Mouse (Mus musculus) forebrain, postnatal 0 days (tissue): ENCODE results near the gene Smad6. TPM values are rescaled to one million over a fixed set of nuclear protein-coding genes. Genes with fewer than 3 reads are reported as not detected.

ENCODE experiments used
- ATAC-seq: fragments of 200-750 bp; cut with Nextera tagmentation; 2 replicates; pipeline ENCODE4 v1.8.0; 2017; ENCODE audit warnings: mild to moderate bottlenecking, moderate library complexity
- DNase-seq: peaks from one replicate; pipeline ENCODE4 v3.0.0-alpha.2; 2015
- H3K27ac ChIP-seq: fragments of 300-500 bp; sonication (generic); 2 replicates; pipeline ENCODE4 v1.5.1; 2014; ENCODE audit warnings: low read depth, mild to moderate bottlenecking, antibody characterized with exemption, low read length, moderate library complexity, mixed read lengths
- H3K27me3 ChIP-seq: fragments of 300-500 bp; sonication (generic); 2 replicates; pipeline ENCODE4 v1.6.1; 2014; ENCODE audit warnings: mild to moderate bottlenecking, low read length, mixed read lengths; ENCODE audit not compliant: insufficient read depth
- H3K36me3 ChIP-seq: fragments of 300-500 bp; sonication (generic); 2 replicates; pipeline ENCODE4 v1.6.1; 2014; ENCODE audit warnings: mild to moderate bottlenecking, moderate library complexity; ENCODE audit not compliant: insufficient read depth
- H3K4me1 ChIP-seq: fragments of 300-500 bp; sonication (generic); 2 replicates; pipeline ENCODE4 v1.6.1; 2014; ENCODE audit warnings: antibody characterized with exemption; ENCODE audit not compliant: insufficient read depth
- H3K4me2 ChIP-seq: fragments of 300-500 bp; sonication (generic); 2 replicates; pipeline ENCODE4 v1.6.1; 2014; ENCODE audit warnings: low read depth, mild to moderate bottlenecking, moderate library complexity
- H3K4me3 ChIP-seq: fragments of 300-500 bp; sonication (generic); 2 replicates; pipeline ENCODE4 v1.5.1; 2014; ENCODE audit warnings: low read depth, low read length, mixed read lengths
- H3K9ac ChIP-seq: fragments of 300-500 bp; sonication (generic); 2 replicates; pipeline ENCODE4 v1.6.1; 2014; ENCODE audit warnings: mild to moderate bottlenecking
- H3K9me3 ChIP-seq: fragments of 300-500 bp; sonication (generic); 2 replicates; pipeline ENCODE4 v1.6.1; 2016; ENCODE audit warnings: low read length
- CTCF ChIP-seq: sonication (generic); IDR thresholded peaks from 2 replicates; pipeline ENCODE4 v1.5.1; 2016; ENCODE audit warnings: antibody characterized with exemption, control low read depth, low read depth
- WGBS: fragments of 180-500 bp; shearing (Covaris S2); extraction: QIAGEN DNeasy Blood & Tissue Kit; methylation state at CpG from one replicate; pipeline ENCODE4 v1.1.7; 2014; 5-methylcytosine and 5-hydroxymethylcytosine counted together
- polyA plus RNA-seq: library from polyadenylated mRNA; unstranded; fragments of >200 nt; fragmentation: Nextera tagmentation; extraction: Ambion mirVana; gene quantifications from 2 replicates; pipeline ENCODE4 v1.2.1, GENCODE M21; 2015
- total RNA-seq: library from RNA; depleted of rRNA; stranded (reverse); fragments of >200 nt; gene quantifications from 2 replicates; pipeline ENCODE4 v1.2.3, GENCODE M21; 2014

The Smad6 gene
- total and polyA plus RNA-seq, 2 experiments from 2014 or later: 1.5 to 7.5 TPM

DNA sequence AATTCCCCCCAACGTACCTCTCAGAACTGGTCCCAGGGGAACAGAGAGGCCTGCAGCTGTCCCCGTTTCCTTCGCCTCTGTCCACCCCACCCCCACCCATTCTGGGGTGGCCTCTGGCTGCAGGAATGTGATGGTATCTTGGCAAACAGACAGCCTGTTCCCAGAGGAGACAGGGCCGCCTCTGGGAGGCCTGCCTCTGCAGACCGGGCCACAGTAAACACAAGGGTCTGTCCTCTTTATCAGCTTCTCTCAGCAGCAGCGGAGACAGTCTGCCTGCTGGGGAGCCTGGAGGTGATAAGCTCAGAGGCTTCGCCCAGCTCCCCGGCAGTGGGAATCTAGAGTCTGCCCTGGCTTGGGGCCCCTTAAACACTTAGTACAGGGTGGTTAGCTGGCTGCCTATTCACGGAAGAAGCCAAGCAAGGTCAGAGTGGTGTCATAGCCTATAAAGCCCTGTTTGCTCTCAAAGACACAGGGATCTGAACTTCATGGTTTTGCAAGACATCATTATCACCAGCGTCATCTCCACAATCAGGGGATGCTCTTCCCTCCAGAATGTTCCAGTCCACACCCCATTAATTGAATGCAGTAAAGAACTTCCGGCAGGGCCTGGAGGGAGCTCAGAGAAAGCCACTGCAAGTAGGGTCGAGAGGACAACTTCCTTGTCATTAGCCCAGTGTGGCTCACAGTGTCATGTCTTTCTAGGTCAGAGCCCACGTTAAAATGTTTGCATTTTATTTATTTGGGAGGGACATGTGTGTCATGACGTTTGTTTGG, 23.4 kb upstream of the Smad6 start:
- Histone ChIP-seq H3K4me2 (no peak overlapping the region), H3K4me3 (no peak overlapping the region), H3K27ac (no peak overlapping the region), H3K36me3 (no peaks in the 10 kb centered on the region), H3K27me3 (no peaks in the 10 kb centered on the region), H3K9me3 (no peaks in the 10 kb centered on the region), H3K4me1 (peaks cover 6% of the 10 kb centered on the region), H3K9ac (no peak overlapping the region)
- WGBS: 35% methylated on average over 14 of the region's 14 CpGs
- no peak for TF ChIP-seq CTCF
- no peak for ATAC-seq
- no peak for DNase-seq

DNA sequence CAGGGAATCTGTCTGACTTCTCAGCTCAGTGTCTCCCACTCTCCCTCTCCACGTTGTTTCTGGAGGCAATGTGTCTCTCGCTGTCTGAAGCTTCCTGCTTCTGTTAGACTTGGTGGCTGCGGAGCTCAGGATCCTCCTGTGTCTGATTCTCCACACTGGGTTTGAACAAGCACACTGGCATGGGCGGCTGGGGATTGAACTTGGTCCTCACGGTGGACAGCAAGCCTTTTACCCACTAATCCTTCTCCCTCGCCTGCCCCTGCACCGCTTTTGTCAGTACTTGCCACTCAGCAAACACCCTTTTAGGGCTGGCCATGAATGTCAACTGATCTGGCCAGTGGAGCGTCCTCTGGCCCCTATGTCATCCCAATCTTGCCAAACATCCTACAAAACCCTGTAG, 22.5 kb upstream of the Smad6 start:
- ATAC-seq: no peak
- Histone ChIP-seq H3K27ac (no peak overlapping the region), H3K9me3 (no peaks in the 10 kb centered on the region), H3K4me1 (no peaks in the 10 kb centered on the region), H3K9ac (no peak overlapping the region), H3K27me3 (no peaks in the 10 kb centered on the region), H3K36me3 (no peaks in the 10 kb centered on the region), H3K4me3 (no peak overlapping the region), H3K4me2 (no peak overlapping the region)
- 74% methylated on average over 8 of the region's 8 CpGs for WGBS
- DNase-seq: no peak
- TF ChIP-seq CTCF: no peak

GRCm38 (mm10) chr9:64042911-64043310, 21.1 kb upstream of the Smad6 start:
- H3K9me3 ChIP-seq: no peaks in the 10 kb centered on the region
- no peaks in the 10 kb centered on the region for H3K4me1 ChIP-seq
- H3K9ac ChIP-seq: no peak overlapping the region
- no peaks in the 10 kb centered on the region for H3K36me3 ChIP-seq
- DNase-seq: no peak
- no peak for ATAC-seq
- H3K27ac ChIP-seq: no peak overlapping the region
- no peak for TF ChIP-seq CTCF
- no peak overlapping the region for H3K4me3 ChIP-seq
- H3K4me2 ChIP-seq: no peak overlapping the region
- 95% methylated on average over 4 of the region's 4 CpGs for WGBS
- no peaks in the 10 kb centered on the region for H3K27me3 ChIP-seq

DNA sequence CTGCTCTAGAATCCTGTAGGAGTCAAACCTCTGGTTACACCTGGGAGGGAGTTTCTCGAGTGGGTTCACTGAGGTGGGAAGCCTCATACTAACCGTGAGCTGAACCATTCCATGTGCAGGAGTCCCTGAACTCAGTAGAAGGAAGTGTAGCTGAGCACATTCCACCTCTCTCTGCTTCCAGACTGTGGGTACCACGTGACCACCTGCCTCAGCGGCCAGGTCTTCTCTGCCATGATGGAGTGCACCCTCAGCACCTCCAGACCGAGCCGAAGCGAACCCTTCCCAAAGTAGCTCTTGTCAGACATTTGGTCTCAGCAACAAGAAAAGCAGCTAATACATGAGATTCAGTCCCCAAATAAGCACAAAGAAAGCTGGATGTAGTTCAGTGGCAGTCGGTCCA, 20.4 kb upstream of the Smad6 start:
- no peak for TF ChIP-seq CTCF
- ATAC-seq (no peak), DNase-seq (no peak)
- Histone ChIP-seq H3K4me3 (no peak overlapping the region), H3K27me3 (no peaks in the 10 kb centered on the region), H3K27ac (no peak overlapping the region), H3K9ac (no peak overlapping the region), H3K36me3 (no peaks in the 10 kb centered on the region), H3K9me3 (no peaks in the 10 kb centered on the region), H3K4me2 (no peak overlapping the region), H3K4me1 (no peaks in the 10 kb centered on the region)
- 88% methylated on average over 8 of the region's 8 CpGs for WGBS

- no peak overlapping the region for H3K27ac ChIP-seq
- TF ChIP-seq CTCF: no peak
- no peak for ATAC-seq
- H3K9me3 ChIP-seq: no peaks in the 10 kb centered on the region
- no peak overlapping the region for H3K4me3 ChIP-seq
- H3K27me3 ChIP-seq: no peaks in the 10 kb centered on the region
- H3K4me1 ChIP-seq: no peaks in the 10 kb centered on the region
- 89% methylated on average over 6 of the region's 6 CpGs for WGBS
- H3K4me2 ChIP-seq: no peak overlapping the region
- no peak overlapping the region for H3K9ac ChIP-seq
- no peaks in the 10 kb centered on the region for H3K36me3 ChIP-seq
- DNase-seq: no peak
Observed at GRCm38 (mm10) chr9:64029908-64030631, 8.2 kb upstream of the Smad6 start.

GRCm38 (mm10) chr9:64025565-64025964, 3.7 kb upstream of the Smad6 start:
- peak; percentile 55 for TF ChIP-seq CTCF
- no peak for DNase-seq

GRCm38 (mm10) chr9:64024976-64025375, 3.1 kb upstream of the Smad6 start:
- 22% methylated on average over 2 of the region's 2 CpGs for WGBS
- ATAC-seq: no peak
- H3K9ac ChIP-seq: no peak overlapping the region

More at GRCm38 (mm10) chr9:64025565-64025964, 3.7 kb upstream of the Smad6 start:
- 12% methylated on average over 3 of the region's 3 CpGs for WGBS
- H3K9ac ChIP-seq: no peak overlapping the region
- no peak for ATAC-seq
- H3K36me3 ChIP-seq: no peaks in the 10 kb centered on the region
- no peak overlapping the region for H3K4me3 ChIP-seq
- peaks cover 14% of the 10 kb centered on the region; the same call in 1 of the 2 replicates for H3K27me3 ChIP-seq
- H3K27ac ChIP-seq: no peak overlapping the region
- H3K4me1 ChIP-seq: peaks cover 17% of the 10 kb centered on the region; the same call in 1 of the 2 replicates
- H3K4me2 ChIP-seq: no peak overlapping the region
- H3K9me3 ChIP-seq: no peaks in the 10 kb centered on the region

More at GRCm38 (mm10) chr9:64024976-64025375, 3.1 kb upstream of the Smad6 start:
- Histone ChIP-seq H3K36me3 (no peaks in the 10 kb centered on the region), H3K9me3 (no peaks in the 10 kb centered on the region), H3K4me1 (peaks cover 17% of the 10 kb centered on the region; the same call in 1 of the 2 replicates), H3K4me2 (no peak overlapping the region), H3K27ac (no peak overlapping the region), H3K4me3 (no peak overlapping the region), H3K27me3 (peaks cover 14% of the 10 kb centered on the region; the same call in 1 of the 2 replicates)
- no peak for DNase-seq
- TF ChIP-seq CTCF: peak; percentile 23; the same call in 1 of the 2 replicates
